Mouse (Mus musculus) intestine, embryonic 14.5 days (tissue): ENCODE data around the gene Tmem273. TPM values are rescaled to one million over a fixed set of nuclear protein-coding genes. Genes with fewer than 3 reads are reported as not detected.

Source experiments
- ATAC-seq: fragments of 200-750 bp; cut with Nextera tagmentation; replicated peaks from 2 replicates; pipeline ENCODE4 v1.8.0; 2017; ENCODE audit warnings: low read depth, moderate number of reproducible peaks, moderate TSS enrichment, moderate library complexity; ENCODE audit not compliant: low FRiP score, low TSS enrichment
- DNase-seq: peaks from one replicate; pipeline ENCODE4 v3.0.0-alpha.2; 2018; ENCODE audit warnings: low spot score
- H3K27ac ChIP-seq: fragments of 300-500 bp; sonication (generic); 2 replicates; pipeline ENCODE4 v1.5.1; 2014; ENCODE audit warnings: low read depth, mild to moderate bottlenecking, control low read depth
- H3K27me3 ChIP-seq: fragments of 300-500 bp; sonication (generic); replicated peaks from 2 replicates; pipeline ENCODE4 v1.6.1; 2014; ENCODE audit warnings: low read length, control low read depth; ENCODE audit not compliant: control insufficient read depth, insufficient read depth
- H3K36me3 ChIP-seq: fragments of 300-500 bp; sonication (generic); 2 replicates; pipeline ENCODE4 v1.6.1; 2014; ENCODE audit warnings: low read length, control low read depth; ENCODE audit not compliant: control insufficient read depth, insufficient read depth
- H3K4me1 ChIP-seq: fragments of 300-500 bp; sonication (generic); replicated peaks from 2 replicates; pipeline ENCODE4 v1.6.1; 2014; ENCODE audit warnings: low read length, control low read depth, mixed read lengths; ENCODE audit not compliant: control insufficient read depth, insufficient read depth
- H3K4me2 ChIP-seq: fragments of 300-500 bp; sonication (generic); 2 replicates; pipeline ENCODE4 v1.6.1; 2014; ENCODE audit warnings: low read length
- H3K4me3 ChIP-seq: fragments of 300-500 bp; sonication (generic); 2 replicates; pipeline ENCODE4 v1.5.1; 2014; ENCODE audit warnings: low read depth, low read length, control low read depth, mixed read lengths
- H3K9ac ChIP-seq: fragments of 300-500 bp; sonication (generic); 2 replicates; pipeline ENCODE4 v1.6.1; 2014; ENCODE audit warnings: mild to moderate bottlenecking, low read length
- H3K9me3 ChIP-seq: fragments of 300-500 bp; sonication (generic); 2 replicates; pipeline ENCODE4 v1.6.1; 2016; ENCODE audit warnings: low read length, control low read depth; ENCODE audit not compliant: control insufficient read depth
- WGBS: fragments of 180-500 bp; shearing (Covaris S2); extraction: QIAGEN DNeasy Blood & Tissue Kit; methylation state at CpG from one replicate; pipeline ENCODE4 v1.1.7; 2014; 5-methylcytosine and 5-hydroxymethylcytosine counted together
- polyA plus RNA-seq: library from polyadenylated mRNA; unstranded; fragments of >200 nt; fragmentation: Nextera tagmentation; extraction: Ambion mirVana; gene quantifications from 2 replicates; pipeline ENCODE4 v1.2.1, GENCODE M21; 2014

Gene Tmem273
- polyA plus RNA-seq, 1 experiment from 2014 or later: 1.4 TPM

DNA sequence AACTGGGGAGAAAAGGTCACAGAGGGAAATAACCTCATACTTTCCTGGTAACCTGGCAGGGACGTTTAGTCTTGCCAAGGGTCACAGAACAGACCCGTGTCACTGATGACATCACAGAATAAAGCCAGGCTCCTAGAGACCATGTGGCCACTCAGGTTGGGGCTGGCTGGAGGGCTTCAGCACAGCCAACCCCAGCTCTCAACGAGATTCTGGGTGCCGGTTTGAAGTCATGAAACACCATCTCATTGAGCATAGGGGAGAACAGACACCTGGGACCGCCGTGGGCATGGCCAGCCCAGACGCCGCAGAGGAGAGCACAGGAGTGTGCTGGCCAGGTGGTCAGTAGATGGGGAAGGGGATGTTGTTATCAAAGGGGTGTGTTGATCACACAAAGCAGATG is 48.1 kb downstream of the Tmem273 start, which contains the start of gene Fam170b:
Gene Fam170b (plus strand): TSS at position 116 of the 400 bp plus-strand sequence.
- 68% methylated on average over 8 of the region's 8 CpGs for WGBS

DNA sequence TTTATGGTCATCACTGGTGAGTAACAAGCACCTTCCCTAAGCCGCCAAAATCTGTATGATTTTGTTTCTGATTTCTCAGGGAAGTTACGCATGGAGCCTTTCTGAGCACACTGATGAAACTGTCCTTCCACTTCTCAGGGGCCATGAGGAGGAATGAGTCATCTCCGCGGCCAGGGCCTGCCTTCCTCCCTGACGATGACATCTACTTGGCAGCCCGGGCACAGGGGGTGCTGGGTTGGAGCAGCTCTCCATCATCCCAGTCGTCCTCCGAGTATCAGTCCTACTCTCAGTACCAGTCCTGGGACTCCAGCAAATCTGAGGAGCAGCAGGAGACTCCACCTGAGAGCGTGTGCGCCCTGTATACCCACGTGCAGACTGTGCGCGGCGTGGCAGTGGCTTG is 49.4 kb downstream of the Tmem273 start:
- no peak overlapping the region for H3K9ac ChIP-seq
- DNase-seq: no peak
- ATAC-seq: no peak
- no peak overlapping the region for H3K4me2 ChIP-seq
- 0 out of 2 replicates have a peak, but pooled peaks cover 3% of the 10 kb centered on the region for H3K9me3 ChIP-seq
- H3K4me1 ChIP-seq: no peaks in the 10 kb centered on the region
- no peaks in the 10 kb centered on the region for H3K36me3 ChIP-seq
- 81% methylated on average over 14 of the region's 14 CpGs for WGBS
- no peak overlapping the region for H3K4me3 ChIP-seq
- H3K27me3 ChIP-seq: no peaks in the 10 kb centered on the region
- H3K27ac ChIP-seq: no peak overlapping the region

More for the DNA sequence above, 48.1 kb downstream of the Tmem273 start, which contains the start of gene Fam170b:
- no peaks in the 10 kb centered on the region for H3K27me3 ChIP-seq
- no peak within 1 kb of the TSS for H3K4me2 ChIP-seq
- ATAC-seq (no peak), DNase-seq (no peak)
- H3K9ac ChIP-seq: no peak within 1 kb of the TSS
- peaks cover under 1% of the 10 kb centered on the region; the same call in 1 of the 2 replicates for H3K4me1 ChIP-seq
- 0 out of 2 replicates have a peak, but pooled peaks cover 3% of the 10 kb centered on the region for H3K9me3 ChIP-seq
- no peaks in the 10 kb centered on the region for H3K36me3 ChIP-seq
- no peak within 1 kb of the TSS for H3K4me3 ChIP-seq
- H3K27ac ChIP-seq: no peak within 1 kb of the TSS

GRCm38 (mm10) chr14:32835596-32835995 is 49.8 kb downstream of the Tmem273 start:
- no peaks in the 10 kb centered on the region for H3K4me1 ChIP-seq
- no peak overlapping the region for H3K4me3 ChIP-seq
- H3K36me3 ChIP-seq: no peaks in the 10 kb centered on the region
- DNase-seq (no peak), ATAC-seq (no peak)
- no peaks in the 10 kb centered on the region for H3K9me3 ChIP-seq
- no peak overlapping the region for H3K27ac ChIP-seq
- WGBS: 90% methylated on average over 14 of the region's 14 CpGs
- no peak overlapping the region for H3K9ac ChIP-seq
- H3K4me2 ChIP-seq: no peak overlapping the region
- no peaks in the 10 kb centered on the region for H3K27me3 ChIP-seq

GRCm38 (mm10) chr14:32836191-32836590 is 50.4 kb downstream of the Tmem273 start:
- ATAC-seq: no peak
- Histone ChIP-seq H3K4me2 (no peak overlapping the region), H3K4me3 (no peak overlapping the region), H3K36me3 (no peaks in the 10 kb centered on the region), H3K9me3 (no peaks in the 10 kb centered on the region), H3K4me1 (no peaks in the 10 kb centered on the region), H3K27me3 (no peaks in the 10 kb centered on the region), H3K9ac (no peak overlapping the region), H3K27ac (no peak overlapping the region)
- 88% methylated on average over 11 of the region's 11 CpGs for WGBS
- no peak for DNase-seq

- Histone ChIP-seq H3K27me3 (no peaks in the 10 kb centered on the region), H3K36me3 (no peaks in the 10 kb centered on the region), H3K4me3 (no peak overlapping the region), H3K9me3 (no peaks in the 10 kb centered on the region), H3K9ac (no peak overlapping the region), H3K27ac (no peak overlapping the region), H3K4me1 (no peaks in the 10 kb centered on the region), H3K4me2 (no peak overlapping the region)
- ATAC-seq: no peak
- DNase-seq: peak; percentile 13
These were observed 56.3 kb downstream of the Tmem273 start for GRCm38 (mm10) chr14:32842052-32842451.

GRCm38 (mm10) chr14:32854059-32854458 is 68.3 kb downstream of the Tmem273 start:
- Histone ChIP-seq H3K36me3 (no peaks in the 10 kb centered on the region), H3K27me3 (no peaks in the 10 kb centered on the region), H3K4me3 (no peak overlapping the region), H3K9ac (no peak overlapping the region), H3K9me3 (no peaks in the 10 kb centered on the region), H3K27ac (no peak overlapping the region), H3K4me2 (no peak overlapping the region), H3K4me1 (peaks cover 8% of the 10 kb centered on the region)
- 88% methylated on average over 4 of the region's 4 CpGs for WGBS
- DNase-seq (peak; percentile 41), ATAC-seq (no peak)

GRCm38 (mm10) chr14:32856246-32856645 is 70.5 kb downstream of the Tmem273 start:
- H3K36me3 ChIP-seq: no peaks in the 10 kb centered on the region
- DNase-seq (no peak), ATAC-seq (no peak)
- H3K4me3 ChIP-seq: peak overlapping the region; percentile 57
- H3K9me3 ChIP-seq: no peaks in the 10 kb centered on the region
- H3K4me1 ChIP-seq: peaks cover 23% of the 10 kb centered on the region
- H3K27me3 ChIP-seq: no peaks in the 10 kb centered on the region
- H3K27ac ChIP-seq: peak overlapping the region; percentile 83; the same call in 1 of the 2 replicates
- 31% methylated on average over 5 of the region's 5 CpGs for WGBS
- H3K4me2 ChIP-seq: peak overlapping the region; percentile 76
- peak overlapping the region; percentile 89; the same call in 1 of the 2 replicates for H3K9ac ChIP-seq

DNA sequence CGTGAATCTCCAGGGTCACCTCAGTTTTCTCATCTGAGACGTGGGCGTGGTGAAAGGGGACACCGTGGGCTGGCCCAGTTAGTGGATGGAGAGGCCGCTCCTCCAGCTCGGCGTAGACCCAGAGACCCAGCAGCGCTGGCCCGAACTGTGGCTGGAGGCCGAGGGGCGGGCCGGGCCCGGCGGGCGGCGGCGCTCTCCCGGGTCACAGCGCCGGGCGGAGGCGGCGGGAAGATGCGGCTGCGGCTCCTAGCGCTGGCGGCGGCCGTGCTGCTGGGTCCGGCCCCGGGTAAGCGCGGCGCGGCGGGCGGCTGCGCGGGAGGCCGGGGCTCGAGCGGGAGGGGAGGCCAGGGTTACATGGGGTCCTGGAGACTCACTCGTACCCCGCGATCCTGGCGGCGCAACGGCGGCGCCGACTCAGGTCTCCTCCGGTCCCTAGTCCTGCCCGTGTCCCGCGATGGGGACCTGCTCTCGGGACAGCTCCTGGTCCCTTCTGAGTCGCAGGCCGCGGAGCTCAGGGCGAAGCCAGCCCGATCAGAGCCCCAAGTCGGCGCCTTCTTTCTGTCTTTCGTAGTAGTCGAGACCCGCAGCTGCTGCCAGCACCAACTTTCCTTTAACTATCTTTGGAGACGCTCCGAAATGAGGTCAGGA is 71.0 kb downstream of the Tmem273 start, which contains the start of gene Vstm4:
Gene Vstm4 (plus strand): TSS at position 76 of the 648 bp plus-strand sequence.
- no peaks in the 10 kb centered on the region for H3K36me3 ChIP-seq
- WGBS: under 1% methylated on average over 67 of the region's 68 CpGs
- peak within 1 kb of the TSS; percentile 57 for H3K4me3 ChIP-seq
- H3K9ac ChIP-seq: peak within 1 kb of the TSS; percentile 89
- peak within 1 kb of the TSS; percentile 83 for H3K27ac ChIP-seq
- H3K27me3 ChIP-seq: no peaks in the 10 kb centered on the region
- no peaks in the 10 kb centered on the region for H3K9me3 ChIP-seq
- H3K4me2 ChIP-seq: peak within 1 kb of the TSS; percentile 76
- ATAC-seq (peak; percentile 82), DNase-seq (peak; percentile 84)
- peaks cover 28% of the 10 kb centered on the region for H3K4me1 ChIP-seq

GRCm38 (mm10) chr14:32858361-32858760 is 72.6 kb downstream of the Tmem273 start:
- Histone ChIP-seq H3K9me3 (no peaks in the 10 kb centered on the region), H3K27ac (no peak overlapping the region), H3K4me1 (peaks cover 34% of the 10 kb centered on the region), H3K27me3 (no peaks in the 10 kb centered on the region), H3K4me3 (no peak overlapping the region), H3K9ac (no peak overlapping the region), H3K4me2 (peak overlapping the region; percentile 76), H3K36me3 (no peaks in the 10 kb centered on the region)
- WGBS: 93% methylated on average over 10 of the region's 10 CpGs
- ATAC-seq (no peak), DNase-seq (peak; percentile 46)
